Mouse (Mus musculus) cerebellum, adult 9-11 months (tissue): ENCODE measurements around the gene Dbh.

Source experiments
- DNase-seq: peaks from one replicate; pipeline ENCODE4 v3.0.0; 2022

Dbh gene

GRCm38 (mm10) chr2:27166074-27166473 lies 1.0 kb downstream of the Dbh start:
- no peak for DNase-seq

GRCm38 (mm10) chr2:27166999-27167398 lies 2.0 kb downstream of the Dbh start:
- no peak for DNase-seq

GRCm38 (mm10) chr2:27174242-27174641 lies 9.2 kb downstream of the Dbh start:
- no peak for DNase-seq

GRCm38 (mm10) chr2:27175696-27176267 lies 10.7 kb downstream of the Dbh start:
- no peak for DNase-seq

- DNase-seq: no peak
Measured at GRCm38 (mm10) chr2:27179101-27179500, 14.1 kb downstream of the Dbh start.

DNA sequence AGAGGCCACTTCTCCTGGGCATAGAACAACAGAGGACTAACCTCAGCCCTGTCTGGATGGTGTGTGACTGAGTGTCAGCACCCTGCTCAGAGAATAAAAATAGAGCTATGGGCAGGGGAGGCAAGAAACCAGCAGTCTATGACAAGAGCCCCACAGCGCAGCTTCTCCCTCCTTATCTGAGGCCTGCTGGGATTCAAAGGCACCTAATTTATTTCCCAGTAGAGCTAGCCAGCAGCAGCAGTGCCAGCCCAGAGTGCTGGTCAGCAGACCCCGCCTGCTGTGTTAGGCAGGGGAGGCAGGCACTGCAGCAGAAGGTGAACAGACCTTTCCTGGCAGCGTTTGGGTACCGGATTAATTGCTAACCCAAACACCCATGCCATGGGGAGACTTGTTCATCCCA lies 16.9 kb downstream of the Dbh start:
- DNase-seq: peak; percentile 60

- no peak for DNase-seq
Measured at GRCm38 (mm10) chr2:27183734-27184133, 18.7 kb downstream of the Dbh start.

- DNase-seq: no peak
Measured at GRCm38 (mm10) chr2:27187531-27187930, 22.5 kb downstream of the Dbh start.

GRCm38 (mm10) chr2:27189994-27190393 lies 25.0 kb downstream of the Dbh start:
- DNase-seq: no peak

- DNase-seq: no peak
Measured at GRCm38 (mm10) chr2:27198551-27199246, 33.7 kb downstream of the Dbh start.

- no peak for DNase-seq
Measured at GRCm38 (mm10) chr2:27200586-27200985, 35.6 kb downstream of the Dbh start.

DNA sequence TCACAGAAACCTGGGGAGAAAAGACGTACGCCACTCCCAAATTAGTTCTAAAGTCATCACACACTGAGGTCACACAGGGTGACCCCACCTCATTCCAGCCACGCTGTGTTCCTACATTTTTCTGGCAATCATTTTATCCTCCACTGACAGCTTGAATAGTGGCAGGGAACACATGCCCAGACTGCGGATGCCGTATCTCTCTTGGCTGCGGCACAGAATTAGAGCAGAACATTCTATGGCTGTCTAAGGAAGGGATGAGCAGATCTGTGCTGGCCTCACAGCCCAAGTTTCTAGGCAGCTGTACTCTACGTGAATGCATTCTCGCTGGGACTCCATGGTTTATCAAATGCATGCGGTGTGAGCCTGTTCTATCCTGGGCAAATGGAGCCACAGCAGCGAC lies 40.6 kb downstream of the Dbh start:
- DNase-seq: peak; percentile 62

GRCm38 (mm10) chr2:27206128-27206797 lies 41.2 kb downstream of the Dbh start:
- peak; percentile 46 for DNase-seq

GRCm38 (mm10) chr2:27207126-27207525 lies 42.1 kb downstream of the Dbh start:
- DNase-seq: no peak

DNA sequence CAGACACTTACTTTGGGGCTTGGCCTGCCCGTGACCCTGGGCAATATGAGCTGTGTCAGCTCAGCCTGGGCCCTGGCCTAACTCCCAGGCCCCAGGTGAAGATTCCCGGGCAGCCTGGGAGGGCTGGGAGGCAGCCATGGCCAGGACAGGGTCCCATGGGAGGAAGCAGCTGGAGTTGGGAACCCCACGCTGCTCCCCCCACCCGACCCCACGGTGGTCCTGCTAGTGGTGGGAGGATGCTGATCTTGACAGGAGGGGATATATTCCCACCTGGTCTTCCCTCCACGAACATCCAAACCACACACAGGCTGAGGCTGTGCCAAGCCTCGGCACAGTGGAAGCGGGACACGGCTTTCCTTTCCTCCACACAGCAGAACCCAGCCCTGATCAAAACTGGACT lies 44.3 kb downstream of the Dbh start:
- DNase-seq: no peak

DNA sequence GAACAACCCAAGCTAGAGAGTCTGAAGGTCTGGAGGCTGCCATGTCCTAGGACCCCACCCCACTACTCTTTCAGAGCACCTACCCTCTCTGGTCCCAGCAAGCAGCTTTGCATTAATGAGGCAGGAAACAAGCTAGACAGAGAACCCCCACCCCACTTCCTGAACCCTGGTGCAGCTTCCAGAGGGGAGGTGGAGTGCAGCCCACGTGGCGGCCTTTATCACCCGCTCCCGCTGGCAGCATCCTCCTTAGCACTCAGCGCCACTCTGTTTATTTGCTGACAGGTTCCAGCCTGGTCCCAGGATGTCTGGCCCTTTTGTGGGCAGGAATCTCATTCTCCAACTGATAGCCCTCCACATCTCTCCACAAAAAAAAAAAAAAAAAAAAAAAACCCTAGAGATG lies 44.8 kb downstream of the Dbh start:
- no peak for DNase-seq

GRCm38 (mm10) chr2:27210255-27210654 lies 45.2 kb downstream of the Dbh start:
- no peak for DNase-seq

GRCm38 (mm10) chr2:27210676-27211210 lies 45.7 kb downstream of the Dbh start:
- peak; percentile 78 for DNase-seq

GRCm38 (mm10) chr2:27211966-27212893 lies 47.2 kb downstream of the Dbh start:
- DNase-seq: peak; percentile 90

DNA sequence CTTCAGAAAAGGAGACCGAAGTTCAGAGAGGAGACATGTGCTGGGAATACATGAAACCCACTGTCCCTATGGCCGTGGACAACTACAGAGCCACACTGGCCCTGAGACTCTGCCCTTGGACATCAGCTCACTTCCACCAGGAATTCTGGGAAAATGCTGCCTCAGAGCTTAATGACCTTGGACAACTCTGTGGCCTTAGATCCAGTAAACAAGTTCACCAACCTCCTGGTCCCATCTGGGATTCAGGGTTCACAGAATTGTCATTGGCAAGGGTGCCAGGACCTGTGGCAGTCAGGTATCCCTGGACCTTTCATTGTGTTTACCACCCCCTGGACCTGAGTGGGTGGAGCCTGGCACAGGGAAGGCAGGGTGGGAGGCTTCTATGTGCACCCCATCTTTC lies 50.5 kb downstream of the Dbh start:
- DNase-seq: no peak

GRCm38 (mm10) chr2:27218121-27218544 lies 53.1 kb downstream of the Dbh start:
- DNase-seq: no peak

DNA sequence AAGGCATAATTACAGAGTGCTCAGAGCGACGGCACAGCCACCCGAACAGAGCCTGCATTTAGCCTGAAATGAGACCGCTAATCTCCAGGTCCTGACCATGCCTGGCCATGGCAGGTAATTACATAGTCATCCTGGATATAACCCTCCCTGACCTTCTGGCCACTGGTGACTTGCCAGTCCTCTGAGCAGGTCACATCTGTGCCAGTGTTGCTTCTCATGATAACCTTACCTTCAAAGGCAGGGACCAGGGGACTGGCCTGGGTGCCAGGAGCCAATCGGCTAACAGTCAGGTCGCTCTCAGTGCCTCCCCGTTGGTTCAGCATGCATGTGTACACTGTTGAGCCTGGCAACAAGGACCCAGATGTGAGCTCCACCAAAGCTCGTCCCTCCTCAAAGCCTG lies 53.5 kb downstream of the Dbh start:
- DNase-seq: no peak

DNA sequence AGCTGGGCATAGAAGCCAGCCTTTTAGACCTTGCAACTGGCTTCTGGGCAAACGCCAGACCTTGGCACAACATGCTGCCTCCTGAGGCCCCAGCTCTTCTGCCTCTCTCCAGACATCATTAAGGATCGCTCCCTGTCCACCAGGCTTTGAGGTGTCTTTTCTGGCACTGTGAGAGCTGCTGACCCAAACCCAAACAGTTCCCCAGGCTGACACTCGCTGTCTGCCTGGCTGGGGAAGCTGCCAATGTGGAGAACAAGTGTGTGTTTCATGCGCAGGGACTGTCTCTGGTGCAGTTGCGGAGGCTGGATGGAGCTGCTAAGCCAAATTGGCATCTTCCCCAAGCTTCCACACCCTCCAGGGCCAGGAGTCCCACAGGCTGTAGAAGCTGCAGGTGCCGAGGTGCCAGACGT lies 58.0 kb downstream of the Dbh start:
- peak; percentile 69 for DNase-seq
